Mouse (Mus musculus): ENCODE data around the gene Tmem126a.

- no peak for TF ChIP-seq CTCF (IDR thresholded peaks at IDR 0.05; ENCODE audit: control insufficient read depth, insufficient read depth, insufficient read length)
- TF ChIP-seq MAX (IDR thresholded peaks at IDR 0.05), result no peak
Observed at GRCm38 (mm10) chr7:90444206-90444605, 12.8 kb downstream of the Tmem126a start.
